8 mouse cellular contexts compared by ENCODE assay signal in the genomic region with DNA sequence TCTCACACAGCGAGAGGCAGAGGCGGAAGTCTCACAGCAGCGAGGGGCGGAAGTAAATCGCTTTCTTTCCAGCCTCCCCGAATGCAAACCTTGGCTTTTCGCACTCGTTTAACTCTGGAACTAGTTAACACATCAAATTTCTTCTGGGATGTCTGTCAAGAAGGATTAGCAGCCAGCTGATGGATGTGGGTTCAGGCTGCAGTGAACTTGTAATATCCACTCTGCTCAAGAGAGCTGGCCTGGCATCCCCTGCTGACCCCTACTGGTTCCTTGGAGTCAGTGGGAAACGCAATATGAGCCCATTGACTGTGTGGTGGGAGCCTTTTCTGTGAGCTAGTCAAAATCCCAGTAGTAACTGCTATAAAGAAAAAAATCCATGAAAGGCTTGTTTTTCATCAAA.
DNase-seq lines count a peak whose midpoint lies in the region; ATAC-seq lines count a peak whose summit lies in the region.

No protein-coding gene starts in this region.

- 0 out of 2 replicates have a peak, but pooled peaks have one; percentile 71 for ATAC-seq in hindbrain, embryonic 15.5 days (ENCODE audit: low FRiP score, low read depth)
- peak; percentile 78; the same call in 1 of the 2 replicates for ATAC-seq in midbrain, embryonic 13.5 days
- no peak for ATAC-seq in CD4-positive, CD25-positive, alpha-beta regulatory T cell, adult 4 months
- no peak for ATAC-seq in activated CD4-positive, CD25-positive, alpha-beta regulatory T cell, adult 4 months

- H3K4me1 ChIP-seq in hindbrain, embryonic 15.5 days (replicated peaks): peaks cover 7% of the 10 kb centered on the region
- peaks cover 12% of the 10 kb centered on the region for H3K4me1 ChIP-seq in midbrain, embryonic 13.5 days (replicated peaks)

- intact Hi-C loops in gastrocnemius, postnatal 14 days (cut with DNase I; ENCODE audit: low total_unique reads): no loop called here

- H3K36me3 ChIP-seq in hindbrain, embryonic 15.5 days: no peaks in the 10 kb centered on the region
- H3K36me3 ChIP-seq in midbrain, embryonic 13.5 days: no peaks in the 10 kb centered on the region

- no peak overlapping the region for H3K4me3 ChIP-seq in hindbrain, embryonic 15.5 days
- peak overlapping the region; percentile 11 for H3K4me3 ChIP-seq in midbrain, embryonic 13.5 days (replicated peaks)

- peak overlapping the region; percentile 44 for H3K4me2 ChIP-seq in hindbrain, embryonic 15.5 days
- peak overlapping the region; percentile 36 for H3K4me2 ChIP-seq in midbrain, embryonic 13.5 days (replicated peaks)

- 22% methylated on average over 9 of the region's 9 CpGs for WGBS in hindbrain, embryonic 15.5 days
- 15% methylated on average over 9 of the region's 9 CpGs for WGBS in midbrain, embryonic 13.5 days

- no peaks in the 10 kb centered on the region for H3K9me3 ChIP-seq in hindbrain, embryonic 15.5 days
- H3K9me3 ChIP-seq in midbrain, embryonic 13.5 days: no peaks in the 10 kb centered on the region

- H3K27me3 ChIP-seq in hindbrain, embryonic 15.5 days: no peaks in the 10 kb centered on the region
- H3K27me3 ChIP-seq in midbrain, embryonic 13.5 days: peaks cover 12% of the 10 kb centered on the region

- H3K9ac ChIP-seq in hindbrain, embryonic 15.5 days: no peak overlapping the region
- H3K9ac ChIP-seq in midbrain, embryonic 13.5 days (replicated peaks): peak overlapping the region; percentile 5; the same call in 1 of the 2 replicates

- no peak overlapping the region for H3K27ac ChIP-seq in hindbrain, embryonic 15.5 days (replicated peaks)
- H3K27ac ChIP-seq in midbrain, embryonic 13.5 days: no peak overlapping the region

- peak; percentile 19 for DNase-seq in gastrocnemius, postnatal 14 days
- no peak for DNase-seq in gastrocnemius, adult 18-20 months (ENCODE audit: low spot score)
- DNase-seq in embryo, embryonic 11.5 days (ENCODE audit: low read depth, low spot score): peak; percentile 17
- no peak for DNase-seq in adrenal gland, postnatal 14 days

Comparison
In these comparisons a context has a peak if more than half of its experiments do, and no peak if none do; other contexts are left out.
1. DNase-seq: peak in gastrocnemius, postnatal 14 days (single experiment) and embryo, embryonic 11.5 days (single experiment); none in gastrocnemius, adult 18-20 months (single experiment) and adrenal gland, postnatal 14 days (single experiment).
2. ATAC-seq: peak in hindbrain, embryonic 15.5 days (single experiment) and midbrain, embryonic 13.5 days (single experiment); none in CD4-positive, CD25-positive, alpha-beta regulatory T cell, adult 4 months (single experiment) and activated CD4-positive, CD25-positive, alpha-beta regulatory T cell, adult 4 months (single experiment).